Mouse (Mus musculus): ENCODE results near the gene Fbxl21.

Fbxl21 gene

DNA sequence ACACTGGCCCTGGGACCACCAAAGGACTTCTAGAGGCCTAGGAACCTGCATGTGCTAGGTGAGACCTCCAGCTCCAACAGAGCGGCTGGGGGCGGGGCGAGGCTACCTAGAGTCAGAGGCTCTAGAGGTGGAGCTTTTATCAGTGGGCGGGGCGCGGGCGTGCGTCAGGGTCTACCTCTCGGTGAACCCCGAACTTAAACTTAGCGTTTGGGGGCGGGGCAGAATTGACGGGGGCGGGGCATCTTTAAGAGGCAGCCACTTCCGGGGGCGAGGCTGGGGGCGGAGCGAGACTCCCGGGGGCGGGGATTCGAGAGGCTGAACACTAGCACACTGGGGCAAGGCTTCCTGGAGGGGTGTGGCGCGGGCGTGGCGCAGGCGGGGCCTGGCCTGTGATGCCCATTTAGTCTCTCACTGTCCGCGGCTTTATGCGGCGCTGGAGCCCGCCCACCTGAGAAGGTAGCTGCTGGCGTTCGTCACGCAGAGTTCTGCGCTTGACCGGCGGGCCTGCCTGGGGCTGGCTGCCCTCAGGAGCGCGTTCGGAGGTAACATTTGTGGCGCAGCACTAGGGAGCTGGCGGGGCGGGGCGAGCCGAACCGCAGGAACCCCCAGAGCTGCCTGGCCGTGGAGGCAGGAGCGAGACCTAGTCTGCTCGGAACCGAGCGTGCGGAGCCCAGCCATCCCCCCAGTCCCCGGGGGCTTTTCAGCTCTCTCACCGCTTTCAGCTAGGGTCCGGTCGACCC, at the start of gene Fbxl21:
TSS of gene Fbxl21 (plus strand) at position 392 of the 740 bp plus-strand sequence.
- DNase-seq: peak; percentile 92 to 96

- no peak for DNase-seq
These were observed 49.6 kb upstream of the Fbxl21 start for GRCm38 (mm10) chr13:56472661-56473060.

- peak; percentile 52 to 57 for DNase-seq
These were observed 46.9 kb upstream of the Fbxl21 start for GRCm38 (mm10) chr13:56475363-56475762.

GRCm38 (mm10) chr13:56476790-56477189, 45.5 kb upstream of the Fbxl21 start:
- DNase-seq: no peak

DNA sequence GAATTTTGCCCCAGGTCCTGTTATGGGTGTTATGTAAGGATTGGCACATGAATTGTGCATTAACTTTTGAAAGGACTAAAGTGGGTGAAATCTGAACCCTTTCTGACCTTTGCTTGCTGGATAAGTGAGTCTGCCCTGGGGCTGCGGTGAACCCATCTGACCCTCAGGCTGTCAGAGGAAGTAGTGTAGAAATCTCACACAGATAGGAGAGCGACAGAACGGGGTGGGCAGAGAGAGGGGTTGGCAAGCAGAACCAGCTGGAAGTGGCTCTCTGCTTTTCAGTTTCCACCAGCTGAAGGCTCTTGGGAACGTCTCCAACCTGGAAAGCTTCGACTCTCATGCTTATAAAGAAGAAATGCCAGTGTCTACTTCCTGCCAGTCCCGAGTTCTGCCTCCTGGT, 45.0 kb upstream of the Fbxl21 start:
- DNase-seq: no peak

DNA sequence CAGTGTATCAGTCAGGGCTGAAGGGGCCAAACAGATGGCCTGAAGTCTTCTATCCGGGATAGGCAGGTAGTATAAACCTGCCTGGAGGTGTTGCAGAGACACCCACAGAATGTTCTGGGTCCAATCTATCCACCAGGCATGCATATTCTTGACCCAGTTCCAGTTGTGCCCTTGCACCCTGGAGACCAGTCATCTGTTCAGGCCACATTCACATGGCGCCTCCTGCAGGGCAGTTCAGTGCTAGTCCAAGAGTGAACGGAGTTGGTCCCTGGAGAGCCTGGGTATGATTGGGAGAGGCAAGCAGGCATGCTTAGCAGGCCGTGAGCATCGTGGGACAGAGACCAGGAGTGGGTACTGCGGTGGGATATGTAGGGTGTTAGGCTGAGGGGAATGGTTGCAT, 44.2 kb upstream of the Fbxl21 start:
- peak in 1 of 2 experiments; percentile 13 for DNase-seq

DNA sequence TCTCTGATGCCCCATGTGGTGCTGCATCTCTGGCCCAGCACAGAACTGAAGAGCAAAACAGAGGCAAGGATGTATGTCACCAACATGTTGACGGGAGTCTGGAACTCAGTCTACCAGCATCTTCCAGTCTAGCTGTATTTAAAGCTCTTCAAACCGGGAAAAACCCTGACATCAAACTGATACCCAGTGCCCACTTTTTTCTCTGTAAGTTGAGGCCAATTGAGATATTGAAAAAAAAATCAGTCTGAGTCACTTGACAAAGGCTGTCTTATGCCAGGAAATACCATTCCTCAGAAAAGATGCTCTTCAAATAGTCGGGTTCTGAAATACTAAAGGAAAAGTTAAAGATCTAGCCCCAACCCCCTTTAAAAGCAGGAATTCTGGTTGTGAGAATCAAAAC, 40.1 kb upstream of the Fbxl21 start, which contains the start of gene Il9:
TSS of gene Il9 (minus strand) at position 101 of the 400 bp plus-strand sequence.
- no peak for DNase-seq

DNA sequence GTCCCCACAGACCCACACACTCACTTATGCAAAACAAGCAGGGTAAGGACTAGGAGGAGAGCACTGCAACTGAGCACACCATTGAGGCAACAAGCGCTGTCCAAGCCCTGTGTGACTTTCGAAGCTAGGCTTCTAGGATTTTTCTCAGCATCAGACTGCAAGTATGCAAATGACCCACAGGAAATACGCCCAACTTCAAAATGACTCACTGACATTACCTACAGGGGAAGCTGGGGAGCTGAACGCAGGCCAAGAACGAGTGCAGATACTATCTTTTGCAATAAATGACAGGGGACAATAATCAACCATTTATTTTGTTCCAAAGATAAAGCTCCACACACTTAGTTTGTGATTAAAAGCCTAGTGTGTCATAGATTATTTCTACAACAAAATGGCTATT, 34.3 kb upstream of the Fbxl21 start:
- no peak for DNase-seq

- no peak for DNase-seq
These were observed 27.8 kb upstream of the Fbxl21 start for GRCm38 (mm10) chr13:56494440-56494839.

- no peak for DNase-seq
These were observed 22.1 kb upstream of the Fbxl21 start for GRCm38 (mm10) chr13:56500132-56500531.

- DNase-seq: no peak
These were observed 21.6 kb upstream of the Fbxl21 start for GRCm38 (mm10) chr13:56500636-56501035.

DNA sequence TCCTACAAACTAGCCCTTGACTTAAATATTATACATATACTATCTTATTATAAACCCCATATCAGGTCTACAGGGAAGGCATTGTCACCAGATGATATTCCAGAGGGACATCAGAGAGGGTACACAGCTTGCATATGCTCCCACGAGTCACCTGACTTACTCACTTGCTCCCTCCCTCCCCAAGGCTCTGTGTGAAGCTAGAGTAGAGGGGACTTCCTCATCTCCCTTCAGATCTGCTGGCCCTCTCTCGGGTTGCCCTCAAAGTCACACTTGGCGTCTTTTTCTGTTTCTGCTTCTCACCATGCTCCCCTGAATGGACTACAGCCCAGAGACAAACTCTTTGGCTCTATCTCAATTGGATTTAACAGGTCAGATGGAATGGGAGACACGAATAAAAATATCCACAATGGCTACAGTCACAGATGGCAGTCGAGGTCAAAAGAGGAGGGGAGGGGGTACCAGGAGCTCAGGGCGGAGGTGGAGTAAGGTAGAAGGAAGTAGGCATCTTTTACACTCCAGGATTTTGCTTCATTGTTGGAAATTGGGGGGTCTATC, 20.3 kb upstream of the Fbxl21 start:
- peak; percentile 11 to 19 for DNase-seq

DNA sequence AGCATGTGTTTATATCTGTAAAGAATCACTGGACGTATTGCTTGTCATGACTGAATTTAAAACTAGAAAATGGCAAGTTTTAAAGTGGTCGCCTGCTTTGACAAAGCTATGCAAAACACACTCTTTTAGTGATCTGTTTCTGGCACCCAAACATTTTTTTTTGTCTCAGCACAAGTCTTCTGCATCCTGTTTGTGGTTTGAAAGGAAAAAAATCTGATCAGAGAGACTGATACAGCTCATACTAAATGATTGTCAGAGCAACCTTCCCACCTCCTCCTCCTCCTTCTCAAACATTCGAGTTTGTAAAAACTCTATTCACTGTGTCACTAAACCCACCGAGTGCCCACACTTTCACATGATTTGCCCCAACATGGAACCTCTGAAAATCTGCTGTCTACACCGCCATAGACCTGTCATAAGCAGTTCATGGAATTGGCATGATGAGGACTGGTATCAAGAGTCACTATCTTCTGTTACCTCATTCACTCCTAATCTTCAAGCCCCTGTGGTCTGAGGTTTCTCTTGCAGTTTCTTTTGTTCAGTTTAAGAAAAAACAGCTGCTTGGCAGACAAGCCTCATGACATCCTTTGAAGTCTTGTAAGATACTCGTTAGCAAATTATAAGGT, 15.3 kb upstream of the Fbxl21 start:
- no peak for DNase-seq

DNA sequence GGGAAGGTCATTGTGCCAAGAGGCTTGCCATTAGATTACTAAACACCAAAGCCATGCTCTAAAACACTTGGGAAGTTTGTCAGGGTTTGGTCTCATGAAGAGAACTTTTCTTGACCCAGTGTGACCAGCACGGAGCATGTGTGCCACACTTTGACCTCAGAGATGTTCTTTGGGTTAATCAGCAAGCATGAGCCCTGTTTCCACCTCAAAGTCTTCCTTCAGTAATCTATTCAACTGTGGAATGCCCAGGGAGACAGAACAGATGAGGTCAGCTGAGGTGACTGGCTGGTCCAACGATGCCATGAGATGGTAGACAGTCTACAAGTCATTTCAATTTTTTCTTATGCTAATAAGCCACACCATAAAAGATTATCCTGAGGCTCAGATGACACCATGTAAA, 12.5 kb upstream of the Fbxl21 start:
- no peak for DNase-seq

GRCm38 (mm10) chr13:56513595-56513994, 8.7 kb upstream of the Fbxl21 start:
- no peak for DNase-seq

DNA sequence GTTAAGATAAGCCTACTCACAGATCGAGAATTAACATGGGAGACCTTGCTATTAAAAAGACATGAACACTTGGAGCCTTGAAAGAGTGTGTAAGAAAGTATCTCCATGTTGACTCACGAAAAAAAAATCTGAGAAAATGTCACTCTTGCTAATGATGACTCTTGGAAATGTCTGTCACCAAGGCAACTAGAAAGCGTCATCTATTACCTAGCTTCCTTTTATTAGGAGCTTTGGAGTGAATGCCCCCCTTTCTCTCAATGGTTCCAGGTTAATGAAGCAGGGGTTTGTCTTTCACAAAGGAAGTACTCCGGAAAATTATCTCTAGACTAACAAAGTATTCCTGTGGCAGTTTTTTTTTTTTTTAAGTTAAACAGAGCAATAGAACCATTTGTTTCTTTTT, 6.0 kb upstream of the Fbxl21 start:
- no peak for DNase-seq

- DNase-seq: no peak
These were observed 5.5 kb upstream of the Fbxl21 start for GRCm38 (mm10) chr13:56516816-56517215.

DNA sequence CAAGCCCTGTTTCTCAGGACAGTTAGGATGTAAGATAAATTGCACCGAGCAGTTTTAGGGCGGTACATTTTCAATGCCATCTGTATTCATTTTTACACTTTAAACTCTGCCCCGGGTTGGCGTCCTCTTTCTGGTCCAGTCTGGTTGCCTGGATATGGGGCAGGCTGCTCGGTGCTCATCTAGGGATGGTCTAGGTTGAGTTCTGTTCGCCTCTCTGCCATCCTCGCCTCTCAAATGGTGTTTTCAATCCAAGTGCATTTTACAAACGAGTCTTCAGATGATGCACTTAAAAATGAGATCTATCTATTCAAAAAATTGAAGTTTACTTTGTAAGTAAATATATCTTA, 522 bp downstream of the Fbxl21 start:
- no peak for DNase-seq

DNA sequence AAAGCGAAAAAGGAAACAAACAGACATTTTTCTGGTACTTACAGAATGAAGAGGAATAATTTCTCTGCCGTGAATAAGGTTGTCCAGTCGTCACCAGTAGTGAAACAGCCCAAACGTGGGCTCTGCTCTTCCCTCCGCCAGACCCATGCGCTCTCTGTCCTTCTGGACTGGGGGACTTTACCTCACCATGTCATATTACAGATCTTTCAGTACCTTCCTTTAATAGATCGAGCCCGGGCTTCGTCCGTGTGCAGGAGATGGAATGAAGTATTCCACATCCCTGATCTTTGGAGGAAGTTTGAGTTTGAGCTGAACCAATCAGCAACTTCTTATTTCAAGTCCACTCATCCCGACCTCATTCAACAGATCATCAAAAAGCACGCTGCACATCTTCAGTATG, 4.6 kb downstream of the Fbxl21 start:
- no peak for DNase-seq

GRCm38 (mm10) chr13:56527846-56528245, 5.6 kb downstream of the Fbxl21 start:
- no peak for DNase-seq

DNA sequence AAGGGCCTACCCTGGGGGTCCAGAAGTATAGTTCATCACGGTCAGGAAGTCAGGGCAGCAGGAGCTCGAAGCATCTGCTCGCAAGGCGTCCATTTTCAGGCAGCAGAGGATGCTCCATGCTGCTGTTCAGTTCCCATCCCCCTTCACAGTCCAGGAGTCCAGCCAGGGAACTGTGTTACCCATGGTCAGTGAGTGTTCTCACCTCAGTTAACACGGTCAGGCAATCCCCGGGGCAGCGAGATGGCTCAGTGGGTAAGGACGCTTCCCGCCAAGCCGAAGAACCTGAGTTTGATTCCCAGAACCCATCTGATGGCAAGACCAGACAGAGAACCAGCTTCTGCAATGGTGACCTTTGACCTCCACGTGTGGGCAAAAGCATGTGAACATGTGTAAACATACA, 6.0 kb downstream of the Fbxl21 start:
- no peak for DNase-seq

DNA sequence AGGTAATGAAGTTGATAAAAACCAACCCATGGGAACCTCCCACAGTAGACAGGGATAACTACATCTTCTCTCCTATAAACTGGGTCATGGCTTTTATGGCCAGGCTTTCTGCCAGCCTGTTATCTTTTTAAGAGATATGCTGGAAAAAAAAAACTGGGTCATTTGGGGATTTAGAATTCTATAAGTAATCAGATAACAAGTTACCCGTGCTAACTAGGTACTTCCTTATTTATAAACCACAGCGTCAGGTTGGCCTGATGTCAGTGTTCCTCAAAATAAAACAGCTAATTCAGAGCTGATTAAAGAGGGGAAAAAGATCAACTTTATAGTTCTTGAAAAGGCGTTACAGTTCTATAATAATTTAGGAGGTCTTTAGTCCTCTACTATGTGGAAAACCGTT, 6.8 kb downstream of the Fbxl21 start:
- DNase-seq: no peak

GRCm38 (mm10) chr13:56529685-56530084, 7.4 kb downstream of the Fbxl21 start:
- DNase-seq: no peak

DNA sequence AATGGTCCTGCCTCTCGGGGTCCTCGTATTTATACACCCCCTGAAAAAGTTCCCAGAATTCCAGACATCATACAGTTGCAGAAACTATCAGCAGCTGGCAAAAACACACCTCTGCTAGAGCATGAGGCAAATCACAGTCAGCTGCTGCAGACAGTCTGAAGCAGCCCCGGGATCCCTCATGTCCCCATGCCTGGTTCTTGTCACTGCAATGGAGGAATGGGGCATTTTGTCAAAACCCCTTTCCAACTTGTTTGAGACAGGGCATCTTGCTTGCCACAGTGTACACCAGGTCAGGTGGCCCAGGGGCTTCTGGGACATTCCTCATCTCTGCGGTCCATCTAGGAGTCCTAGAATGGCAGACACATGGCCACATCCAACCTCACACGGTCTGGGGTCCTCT, 12.7 kb downstream of the Fbxl21 start:
- DNase-seq: no peak

Measured in cerebellum, adult 18-20 months (tissue).